Mouse (Mus musculus) kidney, adult 2 months (tissue): ENCODE results near the gene Sertad3. TPM values are rescaled to one million over a fixed set of nuclear protein-coding genes. Genes with fewer than 3 reads are reported as not detected.

Experiments
- DNase-seq: peaks from one replicate; pipeline ENCODE4 v3.0.0; 2021
- H3K27ac ChIP-seq: fragments of 200-500 bp; 2 replicates; pipeline ENCODE4 v1.5.1; 2012; ENCODE audit warnings: low read depth, low read length, control low read depth, inconsistent platforms; ENCODE audit not compliant: insufficient read depth
- H3K27me3 ChIP-seq: fragments of 200-500 bp; replicated peaks from 2 replicates; pipeline ENCODE4 v1.6.1; 2012; ENCODE audit warnings: mild to moderate bottlenecking, moderate library complexity, low read length, inconsistent platforms; ENCODE audit not compliant: control insufficient read depth, insufficient read depth
- H3K36me3 ChIP-seq: fragments of 200-500 bp; 2 replicates; pipeline ENCODE4 v1.6.1; 2012; ENCODE audit warnings: mild to moderate bottlenecking, moderate library complexity, low read length, inconsistent platforms; ENCODE audit not compliant: control insufficient read depth, insufficient read depth
- H3K4me1 ChIP-seq: fragments of 200-500 bp; 2 replicates; pipeline ENCODE4 v1.6.1; 2011; ENCODE audit warnings: low read length; ENCODE audit not compliant: control insufficient read depth, insufficient read depth
- H3K4me3 ChIP-seq: fragments of 200-500 bp; 2 replicates; pipeline ENCODE4 v1.5.1; 2011; ENCODE audit warnings: mild to moderate bottlenecking, low read depth, low read length, control low read depth; ENCODE audit not compliant: insufficient read depth
- CTCF ChIP-seq: fragments of 200-500 bp; conservative IDR thresholded peaks from 2 replicates; pipeline ENCODE4 v1.5.1; 2011; ENCODE audit warnings: low read depth, mild to moderate bottlenecking, control low read depth, low read length, moderate library complexity, mixed read lengths; ENCODE audit not compliant: insufficient read depth, insufficient read length
- POLR2A ChIP-seq: fragments of 200-500 bp; IDR thresholded peaks from one replicate; pipeline ENCODE4 v1.6.1; 2011; ENCODE audit warnings: low read depth, low read length, control low read depth
- WGBS: fragments of 180-500 bp; shearing (Covaris S2); methylation state at CpG from one replicate; pipeline ENCODE4 v1.1.7; 2018; 5-methylcytosine and 5-hydroxymethylcytosine counted together
- polyA plus RNA-seq: library from polyadenylated mRNA; depleted of rRNA; stranded (reverse); fragments of >200 nt; gene quantifications from 2 replicates; pipeline ENCODE4 v1.2.3, GENCODE M21; 2012; rRNA removed

Sertad3 gene
- polyA plus RNA-seq, 1 experiment: 12.8 TPM

DNA sequence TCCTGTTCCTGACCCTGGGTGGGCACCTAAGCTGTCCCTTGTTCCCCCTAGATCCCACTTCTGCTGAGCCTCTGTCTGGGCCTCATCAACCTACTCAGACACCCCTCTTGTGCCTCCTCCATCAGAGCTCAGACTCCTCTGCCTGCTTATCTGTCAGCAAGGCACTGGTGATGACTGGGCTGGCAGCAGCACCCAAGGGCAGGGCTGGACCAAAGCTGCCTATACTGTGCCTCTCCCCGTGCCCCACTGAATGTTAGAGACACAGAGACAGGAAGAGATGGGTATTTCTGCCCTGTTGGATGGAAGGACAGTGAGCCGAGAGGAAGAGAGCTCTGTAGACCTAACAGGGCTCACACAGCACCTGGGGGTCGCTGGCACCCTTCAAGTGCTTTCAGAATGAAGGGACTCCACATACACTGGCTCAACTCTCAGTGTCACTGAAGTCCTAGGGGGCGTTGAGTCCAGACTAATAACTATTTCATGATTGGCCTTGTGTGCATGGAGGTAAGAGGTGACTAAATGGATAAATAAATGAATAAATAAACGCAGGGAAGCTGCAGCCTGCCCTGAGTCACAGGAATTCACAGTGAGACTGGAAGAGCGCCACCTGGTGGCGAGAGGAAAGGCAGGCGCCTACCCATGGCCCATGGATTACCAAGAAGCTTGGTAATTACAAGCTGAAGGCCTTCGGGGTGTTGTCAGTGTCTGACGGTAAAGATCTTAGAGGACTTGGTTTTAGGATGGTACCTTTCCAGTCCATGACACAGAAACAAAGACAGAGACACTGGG is 52.7 kb downstream of the Sertad3 start:
- TF ChIP-seq CTCF: peak; percentile 91
- TF ChIP-seq POLR2A: no peak
- no peaks in the 10 kb centered on the region for H3K4me1 ChIP-seq
- H3K4me3 ChIP-seq: no peak overlapping the region
- WGBS: 19% methylated on average over 10 of the region's 10 CpGs
- H3K27ac ChIP-seq: no peak overlapping the region
- DNase-seq: peak; percentile 79
- no peaks in the 10 kb centered on the region for H3K36me3 ChIP-seq
- H3K27me3 ChIP-seq: no peaks in the 10 kb centered on the region

Other genes with a start within 250 kb of the Sertad3 start
- 6.8 and 7.0 TPM in 2 replicates for gene Itpkc, start 245.1 kb upstream of the Sertad3 start, polyA plus RNA-seq
- 43.1 and 50.3 TPM in 2 replicates for gene Coq8b, start 240.7 kb upstream of the Sertad3 start, polyA plus RNA-seq
- gene Numbl, start 215.3 kb upstream of the Sertad3 start, polyA plus RNA-seq: 6.0 and 7.9 TPM in 2 replicates
- gene Ltbp4, start 136.1 kb upstream of the Sertad3 start, polyA plus RNA-seq: 76.9 and 84.7 TPM in 2 replicates
- gene Shkbp1, start 117.7 kb upstream of the Sertad3 start, polyA plus RNA-seq: 39.2 and 45.5 TPM in 2 replicates
- gene Gm20479, start 116.3 kb upstream of the Sertad3 start, polyA plus RNA-seq: 0.39 TPM in 1 of 2 replicates, not detected in the other
- 0.09 and 0.12 TPM in 2 replicates for gene Sptbn4, start 26.1 kb upstream of the Sertad3 start, polyA plus RNA-seq
- gene Blvrb, start 25.8 kb upstream of the Sertad3 start, polyA plus RNA-seq: 47.1 and 47.8 TPM in 2 replicates
- gene Sertad1, start 13.1 kb downstream of the Sertad3 start, polyA plus RNA-seq: 19.4 and 23.7 TPM in 2 replicates
- 1.2 and 1.5 TPM in 2 replicates for gene Prx, start 25.6 kb downstream of the Sertad3 start, polyA plus RNA-seq
- gene Hipk4, start 49.5 kb downstream of the Sertad3 start, polyA plus RNA-seq: 0.48 and 0.61 TPM in 2 replicates
- gene Pld3, start 79.5 kb downstream of the Sertad3 start, polyA plus RNA-seq: 142 and 163 TPM in 2 replicates
- gene 2310022A10Rik, start 79.5 kb downstream of the Sertad3 start, polyA plus RNA-seq: 16.9 and 19.3 TPM in 2 replicates
- gene Akt2, start 117.8 kb downstream of the Sertad3 start, polyA plus RNA-seq: 83.9 and 89.2 TPM in 2 replicates
- not detected in 2 replicates for gene Ttc9b, start 180.1 kb downstream of the Sertad3 start, polyA plus RNA-seq
- 24.6 and 26.8 TPM in 2 replicates for gene Map3k10, start 200.8 kb downstream of the Sertad3 start, polyA plus RNA-seq
- gene Zfp607b, start 215.6 kb downstream of the Sertad3 start, polyA plus RNA-seq: 0.27 and 1.1 TPM in 2 replicates